Mouse (Mus musculus) heart, adult 18-20 months (tissue): Measurements from ENCODE around the gene Armh2. TPM values are rescaled to one million over a fixed set of nuclear protein-coding genes. Genes with fewer than 3 reads are reported as not detected.

Experiments used
- DNase-seq, 2 experiments: peaks; one replicate each; pipeline ENCODE4 v3.0.0; 2021 to 2022; ENCODE audit warnings: mixed read lengths in 1 of 2
- long read RNA-seq, 2 experiments: library from polyadenylated mRNA; stranded (forward); transcript quantifications; one replicate each; pipeline ENCODE4 v2.0.0; 2021
- total RNA-seq, 2 experiments: library from RNA; stranded (reverse); gene quantifications; 2 replicates each; pipeline ENCODE4 v1.2.3; 2021

The Armh2 gene
- total RNA-seq, result not detected
- long read RNA-seq, experiment 1, result 0 reads
- long read RNA-seq, experiment 2, result 0 reads

DNA sequence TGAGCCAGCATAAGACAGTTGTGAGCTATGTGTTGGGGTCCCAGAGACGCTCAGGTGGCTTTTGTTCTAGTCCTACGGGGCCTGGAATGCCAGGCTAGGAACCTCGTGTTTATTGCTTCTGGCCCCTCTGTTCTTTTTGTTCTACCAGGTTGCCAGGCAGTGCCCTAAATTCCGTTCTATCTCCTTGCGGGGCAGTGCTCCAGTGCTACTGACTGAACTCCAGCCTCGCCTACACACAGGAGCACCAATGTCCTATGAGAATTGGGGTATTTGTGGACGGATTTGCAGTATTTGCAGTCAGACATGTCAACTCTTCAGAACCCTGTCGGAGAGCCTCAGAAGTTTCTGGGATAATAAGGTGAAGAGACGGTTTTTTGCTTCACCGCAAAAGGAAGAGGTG lies at the start of gene Armh2:
Gene Armh2, plus strand, starts transcription at position 205 of the 400 bp plus-strand sequence.
- no peak for DNase-seq

DNA sequence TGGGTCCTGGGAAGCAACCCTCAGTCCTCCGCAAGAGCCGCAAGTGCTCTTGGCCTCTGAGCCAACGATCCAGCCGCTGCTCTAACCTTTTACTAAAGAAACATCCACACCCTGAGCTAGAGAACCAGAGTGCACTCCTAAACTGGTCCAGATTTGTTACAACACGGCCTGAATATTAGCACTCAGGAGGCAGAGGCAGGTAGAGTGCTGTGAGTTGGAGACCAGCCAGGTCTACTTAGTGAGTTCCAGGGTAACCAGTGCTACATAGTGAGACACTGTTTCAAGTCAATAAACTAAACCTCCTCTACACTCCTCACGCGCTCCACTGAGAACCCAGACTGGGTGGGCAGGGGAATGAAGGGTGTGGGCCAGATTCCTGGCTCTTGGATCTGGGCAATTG lies 47.7 kb upstream of the Armh2 start:
- DNase-seq, result no peak

DNA sequence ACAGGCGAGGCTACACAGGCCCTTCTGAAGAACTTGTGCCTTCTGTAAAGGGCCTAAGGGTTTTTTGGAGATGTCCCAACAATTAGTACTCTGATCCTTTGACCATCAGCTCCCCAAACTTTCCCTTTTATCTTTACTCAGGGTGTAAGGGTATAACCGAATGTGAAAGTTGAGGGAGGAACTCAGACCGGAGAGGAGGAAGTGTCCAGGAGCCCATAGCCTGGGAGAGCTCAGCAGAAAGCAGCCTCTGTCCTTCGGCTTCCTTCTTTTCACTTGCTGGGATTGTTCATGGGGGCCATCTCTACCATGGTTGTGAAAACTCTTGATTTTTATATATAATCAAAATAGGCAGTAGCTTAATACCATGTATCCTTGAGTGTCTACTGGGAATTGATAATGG lies 42.3 kb upstream of the Armh2 start:
- DNase-seq, result no peak

DNA sequence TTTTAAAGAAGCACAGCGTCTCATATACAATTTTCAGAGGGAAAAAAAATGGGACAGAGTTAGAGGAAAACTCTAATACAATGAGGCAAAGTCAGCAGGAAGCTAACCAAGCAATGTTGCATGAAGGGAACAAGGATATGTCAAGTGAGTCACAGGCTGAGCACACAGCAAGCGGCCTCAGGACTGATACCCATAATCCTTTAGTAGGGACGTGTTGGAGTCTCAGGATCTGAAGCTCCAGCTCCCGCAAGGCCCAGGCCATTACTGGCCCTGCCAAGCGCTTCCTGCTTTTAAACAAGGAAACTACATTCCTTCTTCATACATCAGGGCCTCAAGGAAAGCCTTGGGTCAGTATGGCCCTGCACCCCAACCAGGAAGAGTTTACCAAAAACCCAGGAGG lies 38.9 kb upstream of the Armh2 start:
- no peak for DNase-seq

DNA sequence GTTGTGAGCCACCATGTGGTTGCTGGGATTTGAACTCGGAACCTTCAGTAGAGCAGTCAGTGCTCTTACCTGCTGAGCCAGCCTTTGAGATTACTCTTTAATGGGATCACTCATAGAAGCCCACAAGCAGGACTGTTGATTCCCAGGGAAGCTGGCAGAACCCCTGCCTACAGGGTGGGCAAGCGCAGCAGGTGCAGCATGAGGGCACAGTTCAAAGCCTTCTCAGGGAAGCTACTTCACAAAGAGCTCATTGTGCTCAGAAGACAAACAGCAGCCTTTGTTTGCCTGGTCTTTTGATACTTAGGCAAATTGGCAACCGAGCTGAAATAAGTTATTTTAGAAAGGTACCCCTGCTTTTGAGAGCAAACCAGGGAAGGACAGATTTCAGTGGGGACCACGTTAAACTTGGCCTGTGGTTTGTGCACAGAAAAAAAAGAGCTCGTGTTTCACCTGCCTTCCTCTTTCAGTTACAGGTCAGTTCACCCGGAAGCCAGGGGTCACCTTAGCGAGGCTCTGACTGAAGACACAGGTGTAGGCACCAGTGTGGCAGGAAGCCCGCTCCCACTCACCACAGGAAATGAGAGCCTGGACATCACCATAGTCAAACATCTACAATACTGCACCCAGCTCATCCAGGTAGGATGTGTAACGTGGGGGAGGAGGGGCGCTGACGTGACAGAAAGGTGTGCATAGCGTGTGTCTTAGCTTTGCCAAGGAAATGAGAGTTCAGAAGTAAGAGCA lies 31.2 kb upstream of the Armh2 start:
- DNase-seq, result no peak

DNA sequence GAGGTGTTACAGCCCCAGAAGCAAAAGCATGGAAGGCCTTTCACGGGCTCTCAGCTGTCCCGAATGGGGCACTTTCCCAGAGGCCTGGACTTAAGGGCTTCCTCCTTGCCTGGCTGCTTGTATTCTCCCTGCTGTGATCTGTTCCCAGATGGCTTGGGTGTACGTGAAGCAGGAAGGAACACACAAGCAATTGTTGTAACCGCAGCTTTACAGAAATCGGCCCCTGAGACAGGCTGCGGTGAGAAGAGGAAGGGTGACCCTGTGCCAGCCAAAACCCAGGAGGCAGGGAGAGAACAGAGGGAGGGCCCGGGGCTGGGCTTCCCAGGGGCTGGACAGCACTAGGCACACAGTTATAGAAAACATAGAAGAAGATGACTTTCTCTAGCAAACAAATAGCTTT lies 30.1 kb upstream of the Armh2 start:
- peak in 1 of 2 experiments; percentile 27 for DNase-seq

DNA sequence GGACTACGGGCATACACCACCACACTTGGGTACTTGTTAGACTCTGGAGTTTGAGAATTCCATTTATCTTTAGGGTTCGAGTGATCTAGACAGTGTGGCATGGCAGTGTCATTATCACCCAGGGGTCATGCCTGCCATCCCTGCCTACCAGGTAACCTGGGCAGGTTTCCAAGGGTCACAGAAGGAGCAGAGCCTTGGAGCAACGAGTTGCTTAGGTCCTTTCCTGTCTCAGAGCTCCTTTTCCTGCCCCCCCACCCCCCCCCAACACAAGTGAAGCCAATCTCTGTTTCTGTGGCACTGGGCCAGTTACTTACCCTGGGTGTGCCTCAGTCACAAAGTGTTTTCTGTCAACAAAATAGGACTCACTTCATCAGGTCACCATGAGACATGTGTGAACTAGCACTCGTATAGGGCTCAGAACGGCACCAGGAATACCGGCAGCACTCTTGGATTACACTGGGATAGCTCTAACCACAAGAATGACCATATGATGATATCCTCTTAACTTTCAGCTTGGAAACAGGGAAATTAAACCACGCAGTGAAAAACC lies 28.4 kb upstream of the Armh2 start:
- peak; percentile 25 to 26 for DNase-seq

DNA sequence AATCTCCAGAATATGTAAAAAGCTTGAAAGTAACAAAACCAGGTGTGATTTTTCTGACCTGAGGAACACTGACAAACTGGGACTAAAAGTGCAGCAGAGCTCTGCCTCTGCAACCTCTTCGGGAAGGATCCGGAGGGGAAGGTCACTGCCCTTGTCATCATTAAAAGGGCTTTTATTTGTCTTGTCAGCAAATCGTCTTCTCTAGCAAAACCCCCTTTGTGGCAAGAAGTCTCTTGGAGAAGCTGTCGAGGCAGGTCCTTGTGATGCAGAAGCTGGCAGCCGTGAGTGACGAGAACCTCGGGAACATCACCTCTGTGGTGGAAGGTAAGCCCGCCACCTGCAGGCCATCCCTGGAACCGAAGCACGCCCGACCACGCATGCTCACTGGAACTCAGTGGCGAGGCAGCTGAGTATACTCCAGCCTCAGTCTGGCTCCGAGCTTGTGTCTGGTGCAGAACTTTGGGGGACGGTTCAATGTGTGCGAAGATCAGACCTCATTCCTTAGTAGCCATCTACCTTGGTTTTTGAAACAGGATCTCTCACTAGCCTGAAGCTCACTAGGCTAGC lies 27.5 kb upstream of the Armh2 start:
- DNase-seq, result peak; percentile 86 to 94

DNA sequence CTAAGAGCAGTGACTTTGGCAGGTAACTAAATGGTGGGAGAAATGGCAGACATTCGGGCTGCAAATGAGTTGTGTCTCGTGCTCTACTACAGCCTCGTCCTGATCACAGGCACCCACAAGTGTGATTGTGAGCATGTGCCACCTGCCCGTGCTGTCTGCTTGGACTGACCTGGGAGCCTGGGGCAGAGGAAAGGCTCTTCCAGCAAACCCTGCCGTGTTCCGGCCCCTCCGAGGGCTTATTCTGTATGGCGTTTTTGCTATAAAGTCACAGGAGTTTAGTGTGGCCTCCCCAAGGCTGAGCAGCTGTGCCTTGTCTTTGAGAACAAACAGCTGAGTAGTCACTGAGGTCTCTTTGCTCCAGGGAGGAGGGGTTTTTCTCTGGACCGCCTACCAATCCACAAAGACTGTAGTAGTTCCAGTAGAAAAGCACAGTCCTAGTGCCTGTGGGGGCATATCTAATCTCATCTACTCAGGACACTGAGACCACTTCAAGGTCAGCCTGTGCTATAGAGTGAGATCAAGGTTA lies 26.6 kb upstream of the Armh2 start:
- DNase-seq, result no peak

DNA sequence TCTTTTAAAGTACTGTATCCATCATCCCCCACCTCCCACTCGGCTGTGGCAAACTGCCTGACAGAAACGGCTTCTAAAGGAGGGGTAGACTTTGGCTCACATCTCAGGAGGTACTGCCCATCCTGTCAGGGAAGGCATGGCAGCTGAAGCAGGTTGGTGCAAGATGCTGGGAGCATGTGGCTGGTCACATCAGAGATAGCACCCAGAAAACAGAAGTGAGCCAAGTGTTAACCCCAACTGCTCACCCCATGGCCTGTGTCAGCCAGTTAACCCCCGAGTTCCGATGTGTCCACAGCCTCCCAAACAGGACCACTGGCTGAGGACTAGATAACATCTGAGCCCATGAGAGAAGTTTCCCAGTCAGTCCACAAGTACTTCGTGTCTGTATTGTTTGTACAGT lies 25.4 kb upstream of the Armh2 start:
- DNase-seq, result no peak

DNA sequence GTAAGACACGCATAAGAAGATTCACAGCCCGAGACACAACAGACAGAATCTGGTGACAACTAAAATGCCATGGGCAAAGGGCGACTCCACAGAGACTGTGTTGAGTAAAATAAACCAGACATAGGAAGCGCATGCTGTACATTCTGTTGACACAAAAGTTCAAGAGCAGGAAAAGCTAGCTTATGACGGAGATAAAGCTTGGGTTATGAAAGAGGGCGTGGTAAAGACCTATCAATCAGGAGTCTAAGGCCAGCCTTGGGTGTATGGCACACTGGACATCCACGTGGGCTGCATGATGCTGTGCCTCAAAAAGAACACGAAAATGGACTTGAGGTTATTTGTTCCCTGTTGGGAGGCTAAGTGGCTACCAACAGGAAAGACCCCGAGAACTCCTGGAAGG lies 24.6 kb upstream of the Armh2 start:
- DNase-seq, result no peak

DNA sequence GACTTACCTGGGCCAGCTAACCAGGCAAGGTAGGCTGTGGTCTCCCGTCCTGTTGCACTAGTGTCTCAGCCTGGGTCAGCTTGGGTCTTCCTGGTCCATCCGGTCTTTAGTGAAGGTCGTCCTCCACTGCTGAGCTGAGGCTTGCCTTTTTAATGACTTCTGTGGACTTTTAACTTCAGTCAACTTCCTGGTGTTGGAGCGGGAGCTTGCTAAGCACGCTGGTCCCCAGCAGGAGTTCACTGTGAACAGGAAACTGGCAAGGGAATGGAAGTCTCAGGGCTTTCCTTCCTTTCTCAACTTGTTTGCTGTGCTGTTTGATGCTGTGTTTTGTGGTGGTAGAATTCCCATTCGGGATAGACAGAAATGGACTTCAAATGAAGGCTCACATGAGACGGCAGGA lies 23.4 kb upstream of the Armh2 start:
- DNase-seq, result no peak

DNA sequence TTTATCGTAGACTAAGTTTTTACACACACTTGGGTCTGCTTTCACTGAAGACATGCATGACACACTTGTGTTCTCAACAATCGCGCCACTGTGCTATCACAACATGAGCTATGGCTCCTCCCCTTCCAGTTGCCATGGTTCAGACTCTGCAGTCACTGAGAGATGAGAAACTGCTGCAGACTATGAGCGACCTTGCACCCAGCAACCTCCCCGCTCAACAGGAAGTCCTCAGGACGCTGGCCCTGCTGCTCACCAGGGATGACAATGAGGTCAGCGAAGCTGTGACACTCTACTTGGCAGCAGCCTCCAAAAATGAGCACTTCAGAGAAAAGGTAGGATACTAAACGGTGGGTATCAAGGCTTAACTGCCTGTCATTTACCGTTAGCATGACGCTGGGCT lies 19.5 kb upstream of the Armh2 start:
- DNase-seq, result no peak

DNA sequence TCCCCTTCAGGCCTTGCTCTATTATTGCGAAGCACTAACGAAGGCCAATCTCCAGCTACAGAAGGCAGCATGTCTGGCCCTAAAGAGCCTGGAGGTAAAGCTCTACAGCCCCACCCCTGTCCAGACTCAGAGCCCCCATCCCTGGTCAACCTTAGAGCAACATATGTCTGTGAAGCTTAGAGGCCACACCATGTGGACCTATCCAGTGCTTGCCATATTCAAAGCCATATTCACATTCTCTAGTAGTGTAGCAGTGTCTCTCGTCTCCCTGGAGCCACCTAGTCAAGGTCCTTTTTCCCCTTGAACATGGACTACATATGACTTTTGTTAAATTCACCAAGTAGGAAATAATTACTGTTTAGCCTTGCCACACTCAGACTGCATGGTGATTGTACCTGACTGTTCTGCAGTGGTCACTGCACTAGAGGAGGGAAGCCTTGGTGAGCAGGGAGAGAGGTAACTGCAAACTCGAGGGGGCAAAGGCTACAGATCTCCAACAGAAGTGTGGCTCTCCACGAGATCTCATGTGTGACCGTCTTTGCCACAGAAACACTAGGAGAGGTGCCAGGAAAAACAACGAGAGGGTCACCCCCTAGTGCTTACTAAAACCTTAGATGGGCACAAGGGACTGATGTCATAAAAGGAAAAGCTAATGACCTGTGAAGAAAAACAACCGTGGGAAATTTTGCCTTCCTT lies 17.2 kb upstream of the Armh2 start:
- no peak for DNase-seq

DNA sequence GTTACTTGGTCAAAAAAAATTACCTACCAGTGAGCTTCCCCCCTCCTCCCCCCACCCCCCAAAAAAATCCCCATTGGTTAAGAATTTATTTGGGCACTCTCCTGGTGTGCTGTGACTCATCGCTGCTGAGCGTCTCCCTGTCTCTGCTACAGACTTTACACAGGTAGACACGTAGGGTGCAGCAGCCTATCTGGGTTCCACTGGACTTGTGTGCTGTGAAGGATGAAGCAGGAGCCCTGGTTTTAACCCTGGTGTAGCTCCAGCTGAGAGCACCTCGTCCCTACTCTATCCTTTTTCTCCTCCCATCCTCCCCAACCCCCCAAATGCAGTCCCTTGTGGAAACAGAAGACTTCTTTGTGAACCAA lies 16.7 kb upstream of the Armh2 start:
- no peak for DNase-seq

DNA sequence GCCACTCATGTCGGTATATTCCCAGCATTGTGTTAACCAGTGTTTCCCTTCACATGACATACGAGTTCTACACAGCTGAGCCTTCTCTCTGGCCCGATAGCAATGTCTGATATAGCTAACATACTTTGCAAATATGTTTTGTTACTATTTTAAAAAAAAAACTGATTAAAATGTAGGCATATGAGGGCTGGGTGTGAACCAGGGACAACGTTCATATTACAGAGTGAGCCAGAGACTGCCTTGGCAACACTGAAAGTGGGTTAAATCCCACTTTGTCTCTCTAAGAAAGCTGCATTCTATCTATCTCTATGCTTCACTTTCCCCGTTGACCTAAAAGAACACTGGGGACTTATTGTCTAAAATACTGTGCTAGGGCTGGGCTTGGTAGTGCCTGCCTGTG lies 11.9 kb upstream of the Armh2 start:
- no peak for DNase-seq

DNA sequence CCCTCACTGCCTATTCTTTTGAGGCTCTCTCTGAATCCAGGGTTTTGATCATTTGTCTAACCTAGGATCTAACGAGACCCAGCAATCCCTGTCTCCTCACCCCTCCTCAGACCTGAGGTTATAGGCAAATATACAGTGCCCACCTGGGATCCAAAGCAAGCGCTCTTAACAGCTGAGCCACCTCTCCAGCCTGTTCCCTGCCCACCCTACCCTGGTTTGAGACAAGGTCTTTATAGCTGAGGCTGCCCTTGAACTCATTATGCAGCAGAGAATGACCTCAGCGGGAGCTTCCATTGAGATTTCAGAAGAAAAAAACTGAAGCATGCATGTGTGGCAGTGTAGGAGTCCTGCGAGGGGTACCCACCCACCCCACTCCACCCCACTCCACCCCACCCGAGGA lies 6.5 kb upstream of the Armh2 start:
- DNase-seq, result no peak

DNA sequence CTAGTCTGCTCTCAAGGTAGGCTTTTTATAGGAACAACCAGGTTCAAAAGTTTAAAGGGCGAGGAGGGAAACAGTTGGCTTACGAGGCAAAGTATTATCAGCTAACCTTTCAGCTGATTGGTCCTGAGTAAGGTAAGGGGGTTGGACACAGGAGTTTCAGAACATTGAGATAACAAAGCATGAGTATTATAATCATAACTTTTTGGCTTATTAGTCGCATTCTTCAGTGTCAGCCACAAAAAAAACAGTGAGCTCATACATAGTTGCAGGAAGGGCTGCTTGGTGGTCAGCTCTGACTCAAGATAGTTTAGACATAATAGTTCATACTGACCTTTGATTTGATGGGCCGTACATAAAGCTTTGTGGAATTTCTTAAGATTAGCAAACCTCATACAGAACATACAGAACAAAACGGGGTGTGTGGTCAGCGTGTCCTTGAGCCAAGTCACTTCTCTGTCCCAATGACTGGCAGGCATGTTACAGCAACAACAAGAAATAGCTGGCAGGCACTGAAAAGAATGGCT lies 5.4 kb upstream of the Armh2 start:
- peak; percentile 17 to 19 for DNase-seq

DNA sequence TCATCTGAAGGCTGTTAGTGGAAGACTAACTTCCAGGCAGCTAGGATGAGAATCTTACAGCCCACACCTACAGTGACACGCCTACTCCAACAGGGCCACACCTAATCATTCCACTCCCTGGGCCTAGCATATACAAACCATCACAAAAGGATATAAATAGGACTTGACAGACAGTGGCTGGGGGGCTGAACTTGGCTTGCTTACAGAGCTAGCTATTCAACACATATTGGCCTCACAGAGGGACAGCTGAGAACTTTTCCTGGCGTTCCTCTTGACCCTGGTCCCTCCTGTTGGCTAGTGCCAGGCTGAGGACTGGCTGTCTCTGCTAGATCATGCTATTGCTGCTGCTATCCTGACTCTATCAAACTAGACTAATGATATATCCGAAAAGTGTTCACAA lies 6.8 kb downstream of the Armh2 start:
- DNase-seq, result peak in 1 of 2 experiments; percentile 55

DNA sequence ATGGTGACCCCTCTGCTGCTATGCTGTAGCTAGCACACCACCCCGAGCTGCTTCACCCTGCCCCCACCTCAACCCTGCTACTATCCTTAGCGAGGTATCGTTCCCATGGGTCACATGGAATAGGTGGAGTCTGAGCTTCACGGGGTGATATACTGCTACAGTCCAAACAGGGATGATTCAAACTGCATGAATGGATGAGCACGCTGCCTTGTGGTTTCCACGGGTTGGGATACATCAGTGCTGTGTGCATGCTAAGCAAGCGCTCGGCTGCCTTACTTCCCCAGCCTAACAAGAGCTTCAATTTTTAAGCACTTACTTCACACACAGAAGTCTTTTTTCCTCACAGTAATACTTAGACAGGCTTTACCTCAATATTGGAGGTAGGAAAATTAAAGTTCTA lies 9.8 kb downstream of the Armh2 start:
- no peak for DNase-seq

DNA sequence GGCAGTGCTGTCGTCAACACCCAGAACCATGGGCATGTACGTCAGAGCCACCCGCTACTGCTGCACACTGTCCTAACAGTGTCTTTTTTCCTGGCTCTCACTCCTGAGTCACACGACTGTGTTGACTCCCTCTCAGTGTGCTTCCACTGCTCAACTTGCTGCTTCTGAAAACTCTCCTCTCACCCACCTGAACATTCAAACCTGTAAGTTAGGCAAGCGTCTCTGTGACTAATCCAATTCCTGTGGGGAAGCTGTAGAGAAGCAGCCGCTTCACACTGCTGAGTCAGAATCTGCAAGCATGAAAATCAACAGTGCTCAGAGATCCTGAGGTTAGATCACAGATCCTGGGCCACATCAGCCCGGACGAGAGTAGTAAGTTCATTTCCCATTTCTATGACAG lies 10.4 kb downstream of the Armh2 start:
- DNase-seq, result no peak

DNA sequence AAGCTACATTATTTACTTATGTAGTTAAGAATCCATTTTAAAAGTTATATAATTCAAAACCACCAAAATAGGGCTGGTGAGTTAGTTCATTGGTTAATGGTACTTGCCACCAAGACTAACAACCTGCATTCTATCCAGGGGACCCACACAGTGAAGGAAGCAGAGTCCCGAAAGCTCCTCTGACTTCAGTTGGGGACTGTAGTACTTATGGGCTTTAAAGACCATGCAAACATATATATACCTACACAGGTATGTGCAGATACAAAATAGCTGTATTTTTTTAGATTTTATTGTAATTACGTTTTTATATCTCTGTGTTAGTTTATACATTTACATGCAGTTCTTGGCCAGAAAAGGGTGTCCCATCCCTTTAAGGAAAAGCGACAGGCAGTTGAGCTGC lies 15.7 kb downstream of the Armh2 start:
- DNase-seq, result no peak
